Mouse (Mus musculus) lung, postnatal 10 days (tissue): ENCODE results near the gene Spsb3.

Source experiments
- DNase-seq: peaks from one replicate; pipeline ENCODE4 v3.0.0; 2021

The Spsb3 gene

GRCm38 (mm10) chr17:24897600-24897999 is 11.2 kb downstream of the Spsb3 start:
- no peak for DNase-seq

GRCm38 (mm10) chr17:24898041-24898854 is 11.8 kb downstream of the Spsb3 start:
- no peak for DNase-seq

- no peak for DNase-seq
These were observed 12.7 kb downstream of the Spsb3 start for GRCm38 (mm10) chr17:24899153-24899552.

GRCm38 (mm10) chr17:24900014-24900413 is 13.6 kb downstream of the Spsb3 start:
- DNase-seq: no peak

- no peak for DNase-seq
These were observed 15.7 kb downstream of the Spsb3 start for GRCm38 (mm10) chr17:24902124-24902523.

GRCm38 (mm10) chr17:24902671-24903474 is 16.4 kb downstream of the Spsb3 start:
- no peak for DNase-seq

GRCm38 (mm10) chr17:24903767-24904166 is 17.3 kb downstream of the Spsb3 start:
- DNase-seq: no peak

GRCm38 (mm10) chr17:24907591-24907990 is 21.1 kb downstream of the Spsb3 start:
- DNase-seq: no peak

- no peak for DNase-seq
These were observed 27.5 kb downstream of the Spsb3 start for GRCm38 (mm10) chr17:24913984-24914383.

GRCm38 (mm10) chr17:24923246-24923645 is 36.8 kb downstream of the Spsb3 start:
- DNase-seq: no peak

GRCm38 (mm10) chr17:24929506-24929905 is 43.1 kb downstream of the Spsb3 start:
- no peak for DNase-seq

GRCm38 (mm10) chr17:24932431-24932830 is 46.0 kb downstream of the Spsb3 start:
- DNase-seq: no peak

- no peak for DNase-seq
These were observed 46.7 kb downstream of the Spsb3 start for GRCm38 (mm10) chr17:24933163-24933562.

GRCm38 (mm10) chr17:24934926-24935325 is 48.5 kb downstream of the Spsb3 start:
- DNase-seq: no peak

- no peak for DNase-seq
These were observed 49.2 kb downstream of the Spsb3 start for GRCm38 (mm10) chr17:24935666-24936065.

- peak; percentile 98 for DNase-seq
These were observed 50.1 kb downstream of the Spsb3 start, which contains the start of gene Mapk8ip3 for GRCm38 (mm10) chr17:24936259-24937237. Gene Mapk8ip3, minus strand, starts transcription at chr17:24936977.

GRCm38 (mm10) chr17:24937266-24937665 is 50.8 kb downstream of the Spsb3 start:
- no peak for DNase-seq
